Mouse (Mus musculus) CH12.LX (cell line): ENCODE measurements around the gene Cobl. TPM values are rescaled to one million over a fixed set of nuclear protein-coding genes. Genes with fewer than 3 reads are reported as not detected.

ENCODE experiments used
- DNase-seq: peaks from one replicate; pipeline ENCODE4 v3.0.0-alpha.2; 2013; ENCODE audit errors: extremely low read depth
- H3K27ac ChIP-seq: 2 replicates; pipeline ENCODE4 v1.5.1; 2012; ENCODE audit warnings: low read depth, mild to moderate bottlenecking, control low read depth, moderate library complexity; ENCODE audit not compliant: insufficient read depth
- H3K27me3 ChIP-seq: replicated peaks from 2 replicates; pipeline ENCODE3; 2012; ENCODE audit warnings: inconsistent platforms
- H3K36me3 ChIP-seq, 2 experiments: replicated peaks in 1 of 2; 2 replicates each; pipeline versions ENCODE3 to v1.6.1; 2012; ENCODE audit warnings: inconsistent platforms in 1 of 2, low read length in 1 of 2, mild to moderate bottlenecking in 1 of 2, mixed read lengths in 1 of 2, moderate library complexity in 1 of 2; ENCODE audit not compliant: control insufficient read depth in 1 of 2, insufficient read depth in 1 of 2
- H3K4me1 ChIP-seq, 2 experiments: 2 replicates each; pipeline ENCODE4 v1.6.1; 2012; ENCODE audit warnings: inconsistent platforms in 1 of 2, moderate library complexity in 1 of 2; ENCODE audit not compliant: insufficient read depth in 2 of 2, control insufficient read depth in 1 of 2
- H3K4me2 ChIP-seq: 2 replicates; pipeline ENCODE4 v1.6.1; 2012; ENCODE audit warnings: low read depth, mild to moderate bottlenecking, control low read depth; ENCODE audit not compliant: poor library complexity, insufficient read depth, severe bottlenecking
- H3K4me3 ChIP-seq, 3 experiments: fragments of 150-350 bp in 1 of 3; sonication (generic) in 1 of 3; replicated peaks in 1 of 3; 2 replicates each; pipeline versions ENCODE3 to v1.5.1; 2011 to 2012; ENCODE audit warnings: low read depth in 2 of 3, low read length in 2 of 3, mild to moderate bottlenecking in 2 of 3, moderate library complexity in 2 of 3, control low read depth in 1 of 3, improper control_type of control experiment in 1 of 3, inconsistent platforms in 1 of 3, mixed read lengths in 1 of 3; ENCODE audit not compliant: poor library complexity in 1 of 3
- H3K79me2 ChIP-seq: replicated peaks from 2 replicates; pipeline ENCODE4 v1.6.1; 2012; ENCODE audit warnings: mild to moderate bottlenecking, moderate library complexity; ENCODE audit not compliant: control insufficient read depth, poor library complexity, insufficient read depth, severe bottlenecking; ENCODE audit errors: extremely low read depth
- H3K9ac ChIP-seq: 2 replicates; pipeline ENCODE4 v1.6.1; 2012; ENCODE audit warnings: low read depth, mild to moderate bottlenecking, control low read depth, moderate library complexity; ENCODE audit not compliant: insufficient read depth
- H3K9me3 ChIP-seq: replicated peaks from 2 replicates; pipeline ENCODE3; 2012; ENCODE audit warnings: low read length, inconsistent platforms, mixed read lengths
- BHLHE40 ChIP-seq: IDR thresholded peaks from 2 replicates; pipeline ENCODE4 v1.6.1; 2011; ENCODE audit warnings: mild to moderate bottlenecking, low read depth, low read length, improper control_type of control experiment
- CHD1 ChIP-seq: IDR thresholded peaks from 2 replicates; pipeline ENCODE4 v1.6.1; 2012; ENCODE audit warnings: low read depth, low read length, improper control_type of control experiment, inconsistent platforms
- CHD2 ChIP-seq: IDR thresholded peaks from 2 replicates; pipeline ENCODE4 v1.6.1; 2011; ENCODE audit warnings: low read length, improper control_type of control experiment
- CTCF ChIP-seq, 2 experiments: IDR thresholded peaks in 1 of 2; conservative IDR thresholded peaks in 1 of 2; 2 replicates each; pipeline ENCODE4 v1.5.1; 2011 to 2012; ENCODE audit warnings: low read depth in 2 of 2, low read length in 2 of 2, improper control_type of control experiment in 1 of 2, inconsistent platforms in 1 of 2, mild to moderate bottlenecking in 1 of 2, moderate library complexity in 1 of 2
- E2F4 ChIP-seq: IDR thresholded peaks from 2 replicates; pipeline ENCODE4 v1.6.1; 2011; ENCODE audit warnings: low read depth, low read length, improper control_type of control experiment; ENCODE audit not compliant: insufficient replicate concordance
- EP300 ChIP-seq: IDR thresholded peaks from 2 replicates; pipeline ENCODE4 v1.6.1; 2011; ENCODE audit warnings: low read length, improper control_type of control experiment
- ETS1 ChIP-seq: conservative IDR thresholded peaks from 2 replicates; pipeline ENCODE4 v1.6.1; 2012; ENCODE audit warnings: low read depth, mild to moderate bottlenecking, inconsistent platforms, low read length, improper control_type of control experiment, moderate library complexity
- GABPA ChIP-seq: IDR thresholded peaks from 2 replicates; pipeline ENCODE4 v1.6.1; 2012; ENCODE audit warnings: low read depth, low read length, improper control_type of control experiment, inconsistent platforms; ENCODE audit not compliant: insufficient replicate concordance
- JUND ChIP-seq: conservative IDR thresholded peaks from 2 replicates; pipeline ENCODE4 v1.6.1; 2011; ENCODE audit warnings: low read depth, low read length, improper control_type of control experiment
- KAT2A ChIP-seq: IDR thresholded peaks from 2 replicates; pipeline ENCODE4 v1.6.1; 2012; ENCODE audit warnings: low read length, improper control_type of control experiment, inconsistent platforms; ENCODE audit not compliant: insufficient replicate concordance
- MAX ChIP-seq: IDR thresholded peaks from 2 replicates; pipeline ENCODE4 v1.6.1; 2011; ENCODE audit warnings: low read length, improper control_type of control experiment
- MAZ ChIP-seq: IDR thresholded peaks from 2 replicates; pipeline ENCODE4 v1.6.1; 2012; ENCODE audit warnings: low read depth, mild to moderate bottlenecking, inconsistent platforms, low read length, improper control_type of control experiment, moderate library complexity
- MEF2A ChIP-seq: IDR thresholded peaks from 2 replicates; pipeline ENCODE4 v1.6.1; 2014; ENCODE audit warnings: low read depth, mild to moderate bottlenecking, inconsistent platforms, low read length, improper control_type of control experiment, borderline replicate concordance
- NRF1 ChIP-seq: IDR thresholded peaks from 2 replicates; pipeline ENCODE4 v1.6.1; 2014; ENCODE audit warnings: low read depth, mild to moderate bottlenecking, inconsistent platforms, low read length, improper control_type of control experiment, moderate library complexity
- PAX5 ChIP-seq: IDR thresholded peaks from 2 replicates; pipeline ENCODE4 v1.6.1; 2012; ENCODE audit warnings: low read length, inconsistent platforms, mixed read lengths
- POLR2AphosphoS2 ChIP-seq: IDR thresholded peaks from 2 replicates; pipeline ENCODE4 v1.6.1; 2011; ENCODE audit warnings: low read depth, low read length, improper control_type of control experiment
- RAD21 ChIP-seq: IDR thresholded peaks from 2 replicates; pipeline ENCODE4 v1.6.1; 2011; ENCODE audit warnings: low read depth, mild to moderate bottlenecking, low read length, improper control_type of control experiment, moderate library complexity
- TBP ChIP-seq: conservative IDR thresholded peaks from 2 replicates; pipeline ENCODE4 v1.6.1; 2011; ENCODE audit warnings: low read depth, low read length, improper control_type of control experiment
- ZKSCAN1 ChIP-seq: IDR thresholded peaks from 2 replicates; pipeline ENCODE4 v1.6.1; 2012; ENCODE audit warnings: low read depth, inconsistent platforms, low read length, improper control_type of control experiment, borderline replicate concordance
- ZMIZ1 ChIP-seq: IDR thresholded peaks from 2 replicates; pipeline ENCODE4 v1.6.1; 2012; ENCODE audit warnings: low read depth, mild to moderate bottlenecking, inconsistent platforms, low read length, improper control_type of control experiment
- dilution Hi-C: fragments of 300-500 bp; cut with MboI; formaldehyde crosslinking; loops from 2 replicates; pipeline ENCODE4 v1.14.3; 2020; ENCODE audit warnings: low sequenced_read_pairs; ENCODE audit not compliant: extremely low pct_unique_long_range_greater_than_20kb, extremely low pct_ligation_motif_present
- in situ Hi-C: fragments of 300-500 bp; cut with MboI; formaldehyde crosslinking; loops from 3 replicates; pipeline ENCODE4 v1.14.3; 2019; ENCODE audit warnings: low sequenced_read_pairs, low pct_ligation_motif_present, low pct_unique_long_range_greater_than_20kb, mixed read lengths
- polyA plus RNA-seq: library from polyadenylated mRNA; unstranded; fragments of >175 nt; gene quantifications from 2 replicates; pipeline ENCODE4 v1.2.1, GENCODE M21; 2012; ENCODE audit warnings: low read depth; ENCODE audit not compliant: insufficient read length
- total RNA-seq, 2 experiments: library from RNA; depleted of rRNA; stranded (reverse); fragments of 300-350 nt in 1 of 2; fragments of >200 nt in 1 of 2; gene quantifications; 2 replicates each; pipeline ENCODE4 v1.2.3; 2012 to 2014

The Cobl gene
- total and polyA plus RNA-seq, 3 experiments = 0.06 to 0.13 TPM; not detected in 1

DNA sequence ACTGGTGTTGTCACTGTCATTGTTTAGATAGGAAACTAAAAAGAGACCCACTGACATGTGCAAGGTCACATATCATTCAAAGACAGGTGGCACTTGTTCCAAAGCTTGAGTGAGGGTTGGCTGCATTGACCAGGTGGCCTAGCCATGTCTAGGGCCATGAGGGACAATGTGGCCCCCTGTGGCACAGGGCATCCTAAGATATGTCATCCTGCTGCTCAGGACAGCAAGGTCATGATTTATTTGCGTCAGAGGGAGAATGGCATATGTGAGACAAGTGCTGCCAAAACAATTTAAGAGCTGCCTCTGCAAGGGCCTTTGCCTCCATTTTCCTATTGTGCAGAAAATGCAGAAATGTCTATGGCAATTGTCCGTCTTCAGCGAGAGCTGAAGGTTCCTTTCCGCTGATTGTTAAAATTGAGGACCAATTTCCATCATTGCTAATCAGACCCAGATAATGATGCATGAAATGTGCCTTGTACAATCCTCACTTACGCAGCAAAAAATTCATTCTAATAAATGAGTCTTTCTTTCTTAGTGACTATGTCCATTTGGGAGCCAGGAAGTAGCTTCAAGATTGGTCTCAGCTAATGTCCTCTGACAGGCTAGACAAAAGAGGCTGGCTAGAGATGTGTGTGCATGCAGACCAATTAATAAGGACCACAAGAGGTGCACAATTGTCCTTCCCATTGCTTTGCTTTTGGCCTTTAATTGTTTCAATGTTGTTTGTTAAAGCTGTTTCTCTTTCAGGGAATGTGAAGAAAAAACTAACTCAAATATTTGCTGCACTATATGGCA, 207.2 kb downstream of the Cobl start:
- in situ Hi-C loops = no loop called here
- H3K27me3 ChIP-seq = no peaks in the 10 kb centered on the region
- no peaks in the 10 kb centered on the region for H3K79me2 ChIP-seq
- H3K4me3 ChIP-seq = no peak overlapping the region
- no peaks in the 10 kb centered on the region for H3K36me3 ChIP-seq
- dilution Hi-C loops = no loop called here
- no peaks in the 10 kb centered on the region for H3K9me3 ChIP-seq
- no peak for TF ChIP-seq EP300
- TF ChIP-seq ETS1 = no peak
- TF ChIP-seq TBP = no peak
- no peak for TF ChIP-seq CHD2
- no peak for TF ChIP-seq PAX5
- TF ChIP-seq ZKSCAN1 = no peak
- TF ChIP-seq POLR2AphosphoS2 = no peak
- H3K9ac ChIP-seq = no peak overlapping the region
- H3K4me2 ChIP-seq = no peak overlapping the region
- no peak overlapping the region for H3K27ac ChIP-seq
- DNase-seq = no peak
- H3K4me1 ChIP-seq = no peaks in the 10 kb centered on the region

DNA sequence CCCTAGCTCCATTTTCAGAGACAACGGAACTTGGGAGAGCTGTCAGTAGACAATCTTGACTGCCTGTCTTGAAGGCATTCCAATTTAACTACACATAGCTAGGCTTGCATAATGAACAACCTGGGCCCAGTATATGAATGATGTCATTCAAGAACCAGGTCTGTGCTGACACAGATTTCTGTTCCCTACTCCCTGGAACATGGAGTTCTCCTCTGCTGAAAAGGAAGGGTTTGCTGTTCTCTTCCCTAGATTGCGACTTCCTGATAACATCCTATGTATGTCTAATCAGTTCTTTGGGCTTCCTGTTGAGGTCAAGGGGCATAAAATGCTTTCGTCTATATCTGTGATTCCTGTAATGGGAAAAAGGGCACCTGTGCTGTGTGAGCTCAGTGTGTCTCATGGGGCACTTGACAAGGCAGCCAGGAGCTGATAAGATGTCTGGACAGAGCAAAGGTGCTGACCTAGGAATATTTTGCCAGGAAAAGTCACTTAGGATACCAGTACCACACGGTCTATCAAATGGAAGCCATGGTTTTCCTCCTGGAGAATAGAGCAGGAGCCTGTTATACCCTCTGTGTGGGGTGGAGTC, 219.3 kb downstream of the Cobl start:
- H3K9me3 ChIP-seq = no peaks in the 10 kb centered on the region
- no peak overlapping the region for H3K9ac ChIP-seq
- H3K4me1 ChIP-seq = no peaks in the 10 kb centered on the region
- H3K27ac ChIP-seq = no peak overlapping the region
- no peak for TF ChIP-seq RAD21
- TF ChIP-seq ZMIZ1 = no peak
- TF ChIP-seq E2F4 = no peak
- TF ChIP-seq BHLHE40 = no peak
- no peak for TF ChIP-seq CHD2
- no peak for TF ChIP-seq MAX
- no peak for TF ChIP-seq MAZ
- no peak for TF ChIP-seq NRF1
- TF ChIP-seq GABPA = no peak
- TF ChIP-seq TBP = no peak
- TF ChIP-seq JUND = no peak
- TF ChIP-seq CHD1 = no peak
- TF ChIP-seq KAT2A = no peak
- TF ChIP-seq CTCF (conservative IDR thresholded peaks at IDR 0.05 in 1 of 2, IDR thresholded peaks at IDR 0.05 in 1 of 2; ENCODE audit: low read depth in 2 of 2, low read length in 2 of 2) = no peak
- TF ChIP-seq MEF2A = no peak
- no peak overlapping the region for H3K4me3 ChIP-seq
- no peaks in the 10 kb centered on the region for H3K79me2 ChIP-seq
- dilution Hi-C loops (no loop called here), in situ Hi-C loops (no loop called here)
- H3K4me2 ChIP-seq = no peak overlapping the region
- H3K27me3 ChIP-seq = no peaks in the 10 kb centered on the region
- no peaks in the 10 kb centered on the region for H3K36me3 ChIP-seq
- DNase-seq = no peak
